Mouse (Mus musculus) G1E (cell line): ENCODE results near the gene 4930518I15Rik. TPM values are rescaled to one million over a fixed set of nuclear protein-coding genes. Genes with fewer than 3 reads are reported as not detected.

Experiments
- ATAC-seq: 2 replicates; pipeline ENCODE4 v1.8.0; 2016; ENCODE audit warnings: mild to moderate bottlenecking; ENCODE audit not compliant: insufficient number of reproducible peaks, poor library complexity, low FRiP score, severe bottlenecking; ENCODE audit errors: extremely low read depth
- DNase-seq: peaks from one replicate; pipeline ENCODE4 v3.0.0; 2012; ENCODE audit warnings: low spot score
- H3K27me3 ChIP-seq: 2 replicates; pipeline ENCODE4 v1.6.1; 2012; ENCODE audit warnings: mild to moderate bottlenecking, low read length, inconsistent platforms; ENCODE audit not compliant: insufficient read depth
- H3K36me3 ChIP-seq: replicated peaks from 2 replicates; pipeline ENCODE3; 2012; ENCODE audit warnings: mild to moderate bottlenecking, inconsistent platforms
- H3K4me1 ChIP-seq: 2 replicates; pipeline ENCODE4 v1.6.1; 2012; ENCODE audit warnings: low read depth, low read length, inconsistent platforms, mixed read lengths; ENCODE audit not compliant: insufficient read depth
- H3K4me3 ChIP-seq: 2 replicates; pipeline ENCODE4 v1.5.1; 2012; ENCODE audit warnings: low read depth, mild to moderate bottlenecking, inconsistent platforms, low read length, moderate library complexity, mixed read lengths
- H3K9me3 ChIP-seq: replicated peaks from 2 replicates; pipeline ENCODE4 v1.6.1; 2012; ENCODE audit warnings: inconsistent platforms
- CTCF ChIP-seq: IDR thresholded peaks from 2 replicates; pipeline ENCODE4 v1.5.1; 2012; ENCODE audit warnings: low read depth, low read length, inconsistent platforms, mixed read lengths
- GATA1 ChIP-seq: IDR thresholded peaks from 2 replicates; pipeline ENCODE4 v1.6.1; 2012; ENCODE audit warnings: borderline replicate concordance, low read length, inconsistent platforms, mixed read lengths
- GATA2 ChIP-seq: IDR thresholded peaks from 2 replicates; pipeline ENCODE4 v1.6.1; 2012; ENCODE audit warnings: low read depth, low read length, inconsistent platforms, borderline replicate concordance
- POLR2AphosphoS5 ChIP-seq: IDR thresholded peaks from 2 replicates; pipeline ENCODE4 v1.6.1; 2012; ENCODE audit warnings: low read depth, low read length, inconsistent platforms; ENCODE audit not compliant: insufficient replicate concordance
- TAL1 ChIP-seq: conservative IDR thresholded peaks from 2 replicates; pipeline ENCODE4 v1.6.1; 2012; ENCODE audit warnings: low read depth, low read length, inconsistent platforms, mixed read lengths
- polyA plus RNA-seq: library from polyadenylated mRNA; stranded (reverse); fragments of >175 nt; gene quantifications from 2 replicates; pipeline ENCODE4 v1.2.3, GENCODE M21; 2012
- total RNA-seq, 2 experiments: library from RNA; stranded (forward) in 1 of 2; stranded (reverse) in 1 of 2; fragments of 200-1000 nt in 1 of 2; fragments of >200 nt in 1 of 2; fragmentation: Nextera tagmentation in 1 of 2; gene quantifications; 2 replicates each; pipeline ENCODE4 v1.2.3; 2014 to 2017

The 4930518I15Rik gene
- total and polyA plus RNA-seq, 3 experiments: 0.09 to 4.2 (median 1.6) TPM

GRCm38 (mm10) chr2:156848526-156849182 is 9.1 kb downstream of the 4930518I15Rik start:
- Histone ChIP-seq H3K27me3 (no peaks in the 10 kb centered on the region), H3K9me3 (no peaks in the 10 kb centered on the region), H3K4me3 (no peak overlapping the region), H3K36me3 (peaks cover 94% of the 10 kb centered on the region), H3K4me1 (peaks cover 51% of the 10 kb centered on the region)
- no peak for DNase-seq
- TF ChIP-seq CTCF: no peak
- no peak for TF ChIP-seq POLR2AphosphoS5
- TF ChIP-seq GATA2: no peak
- no peak for TF ChIP-seq GATA1
- no peak for TF ChIP-seq TAL1
- no peak for ATAC-seq

- H3K9me3 ChIP-seq: no peaks in the 10 kb centered on the region
- ATAC-seq (no peak), DNase-seq (no peak)
- peaks cover 60% of the 10 kb centered on the region for H3K4me1 ChIP-seq
- peaks cover 97% of the 10 kb centered on the region for H3K36me3 ChIP-seq
- no peak overlapping the region for H3K4me3 ChIP-seq
- no peaks in the 10 kb centered on the region for H3K27me3 ChIP-seq
- TF ChIP-seq GATA1: no peak
- TF ChIP-seq GATA2: no peak
- TF ChIP-seq TAL1: no peak
- TF ChIP-seq POLR2AphosphoS5: no peak
- no peak for TF ChIP-seq CTCF
Measured at GRCm38 (mm10) chr2:156847653-156848052, 10.1 kb downstream of the 4930518I15Rik start.

GRCm38 (mm10) chr2:156844715-156845114 is 13.0 kb downstream of the 4930518I15Rik start:
- no peak for DNase-seq
- Histone ChIP-seq H3K4me1 (peaks cover 59% of the 10 kb centered on the region), H3K9me3 (no peaks in the 10 kb centered on the region), H3K36me3 (peaks cover 67% of the 10 kb centered on the region), H3K27me3 (no peaks in the 10 kb centered on the region), H3K4me3 (no peak overlapping the region)
- TF ChIP-seq GATA2 (no peak), GATA1 (no peak), POLR2AphosphoS5 (no peak), CTCF (no peak), TAL1 (no peak)
- no peak for ATAC-seq

GRCm38 (mm10) chr2:156843331-156843730 is 14.4 kb downstream of the 4930518I15Rik start:
- no peak for TF ChIP-seq POLR2AphosphoS5
- TF ChIP-seq TAL1: no peak
- TF ChIP-seq GATA1: no peak
- Histone ChIP-seq H3K27me3 (no peaks in the 10 kb centered on the region), H3K4me3 (peak overlapping the region; percentile 23; the same call in 1 of the 2 replicates), H3K36me3 (peaks cover 55% of the 10 kb centered on the region), H3K4me1 (peaks cover 68% of the 10 kb centered on the region), H3K9me3 (no peaks in the 10 kb centered on the region)
- no peak for ATAC-seq
- no peak for DNase-seq

- peaks cover 67% of the 10 kb centered on the region for H3K4me1 ChIP-seq
- H3K9me3 ChIP-seq: no peaks in the 10 kb centered on the region
- H3K4me3 ChIP-seq: peak overlapping the region; percentile 81
- H3K27me3 ChIP-seq: no peaks in the 10 kb centered on the region
- DNase-seq: no peak
- no peak for ATAC-seq
- peaks cover 55% of the 10 kb centered on the region for H3K36me3 ChIP-seq
- TF ChIP-seq GATA1: no peak
- TF ChIP-seq TAL1: no peak
- no peak for TF ChIP-seq GATA2
- TF ChIP-seq POLR2AphosphoS5: no peak
- no peak for TF ChIP-seq CTCF
Measured at GRCm38 (mm10) chr2:156842711-156843110, 15.0 kb downstream of the 4930518I15Rik start.

GRCm38 (mm10) chr2:156841841-156842706 is 15.7 kb downstream of the 4930518I15Rik start:
- Histone ChIP-seq H3K9me3 (no peaks in the 10 kb centered on the region), H3K4me3 (peak overlapping the region; percentile 81), H3K4me1 (peaks cover 67% of the 10 kb centered on the region), H3K36me3 (peaks cover 55% of the 10 kb centered on the region), H3K27me3 (no peaks in the 10 kb centered on the region)
- ATAC-seq: no peak
- DNase-seq: peak; percentile 44
- TF ChIP-seq TAL1 (no peak), CTCF (no peak), POLR2AphosphoS5 (no peak), GATA2 (no peak), GATA1 (no peak)
